Mouse (Mus musculus) adrenal gland, postnatal 14 days (tissue): ENCODE results near the gene Clybl. TPM values are rescaled to one million over a fixed set of nuclear protein-coding genes. Genes with fewer than 3 reads are reported as not detected.

Source experiments
- DNase-seq: peaks from one replicate; pipeline ENCODE4 v3.0.0; 2021; ENCODE audit warnings: mixed read lengths
- total RNA-seq: library from RNA; stranded (reverse); gene quantifications from 2 replicates; pipeline ENCODE4 v1.2.3, GENCODE M21; 2021

The Clybl gene
- total RNA-seq, 1 experiment from 2014 or later = 111 TPM

DNA sequence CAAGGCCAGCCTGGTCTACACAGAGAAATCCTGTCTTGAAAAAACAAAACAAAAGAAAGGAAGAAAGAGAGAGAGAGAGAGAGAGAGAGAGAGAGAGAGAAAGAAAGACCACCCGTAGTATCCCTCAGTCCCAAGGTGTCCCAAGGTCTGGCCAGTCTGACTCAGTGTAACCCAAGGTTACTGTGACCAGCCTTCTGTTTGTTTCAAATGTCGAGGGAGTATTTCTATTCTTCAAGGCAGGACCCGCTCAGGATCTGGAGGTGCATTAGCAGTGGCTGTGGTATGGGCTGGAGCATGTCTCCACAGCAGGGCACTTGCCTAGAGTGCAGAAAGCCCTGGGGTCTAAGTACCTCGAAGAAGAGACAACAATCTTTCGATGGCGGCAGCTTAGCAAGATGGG is 15.3 kb downstream of the Clybl start:
- DNase-seq = peak; percentile 27

DNA sequence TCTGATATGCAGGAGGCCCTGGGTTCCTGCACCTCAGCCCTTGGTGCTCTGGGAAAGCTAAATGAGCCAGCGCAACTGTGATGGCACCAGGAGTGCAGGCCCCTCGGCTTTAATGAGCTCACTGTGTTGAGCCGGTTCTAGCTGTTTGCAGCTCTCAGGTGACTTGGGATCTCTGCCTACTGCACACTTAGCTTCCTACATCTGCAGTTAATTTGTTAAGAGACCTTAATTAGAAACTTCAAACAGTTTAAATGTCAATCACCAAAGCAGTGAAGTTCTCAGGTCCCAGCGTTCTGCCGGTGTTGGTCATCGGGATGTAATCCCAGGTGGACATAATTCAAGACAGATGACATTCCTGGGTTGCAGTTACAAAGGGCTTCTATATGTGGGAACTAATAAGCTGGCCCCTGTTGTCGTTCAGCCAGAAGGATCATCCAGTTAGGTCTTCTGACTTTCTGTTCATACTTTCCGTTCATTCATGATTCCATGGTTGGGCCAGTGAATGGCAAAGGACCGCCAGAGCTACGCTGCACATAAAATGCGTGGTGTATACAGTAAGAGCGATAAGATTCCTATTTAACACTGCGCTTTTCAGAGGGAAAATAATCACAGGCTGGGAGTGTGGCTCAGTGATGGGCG is 18.9 kb downstream of the Clybl start:
- no peak for DNase-seq

DNA sequence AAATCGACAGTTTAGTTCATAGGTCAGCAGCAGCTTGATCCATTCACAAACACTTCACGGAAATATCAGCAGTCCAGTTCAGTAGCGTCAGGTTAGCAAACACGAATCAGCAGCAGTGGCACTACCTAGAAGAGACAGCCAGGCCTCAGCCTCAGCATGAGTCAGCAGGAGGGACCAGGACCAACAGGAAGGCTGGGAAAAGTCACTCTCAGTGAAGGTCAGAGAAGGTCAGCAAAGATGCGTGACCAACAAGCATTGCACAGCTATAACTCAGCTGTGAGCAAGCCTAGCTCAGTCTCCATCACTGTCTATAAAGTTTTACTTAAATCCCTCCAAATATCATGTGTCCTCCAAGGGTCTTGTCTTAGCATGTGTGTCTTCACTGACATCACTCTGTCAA is 27.7 kb downstream of the Clybl start:
- no peak for DNase-seq

DNA sequence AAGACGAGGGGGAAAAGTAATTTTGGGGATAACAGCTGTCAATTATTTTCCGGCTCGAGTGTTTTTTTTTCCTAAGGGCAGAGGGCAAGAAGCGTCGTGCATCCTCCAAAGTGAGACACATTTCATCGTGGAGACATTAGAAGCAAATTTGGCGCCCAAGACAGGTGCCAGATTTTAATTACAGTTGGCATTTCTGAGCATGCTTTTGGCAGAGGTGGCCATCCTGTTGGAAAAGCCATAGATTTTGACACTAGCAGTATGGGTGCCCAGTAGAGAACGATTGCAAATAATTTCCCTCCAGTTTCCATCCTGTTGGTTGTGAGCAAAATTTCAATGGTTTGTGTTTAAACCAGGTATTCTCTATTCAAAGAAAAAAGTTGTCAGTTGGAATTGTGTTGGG is 32.1 kb downstream of the Clybl start:
- no peak for DNase-seq

DNA sequence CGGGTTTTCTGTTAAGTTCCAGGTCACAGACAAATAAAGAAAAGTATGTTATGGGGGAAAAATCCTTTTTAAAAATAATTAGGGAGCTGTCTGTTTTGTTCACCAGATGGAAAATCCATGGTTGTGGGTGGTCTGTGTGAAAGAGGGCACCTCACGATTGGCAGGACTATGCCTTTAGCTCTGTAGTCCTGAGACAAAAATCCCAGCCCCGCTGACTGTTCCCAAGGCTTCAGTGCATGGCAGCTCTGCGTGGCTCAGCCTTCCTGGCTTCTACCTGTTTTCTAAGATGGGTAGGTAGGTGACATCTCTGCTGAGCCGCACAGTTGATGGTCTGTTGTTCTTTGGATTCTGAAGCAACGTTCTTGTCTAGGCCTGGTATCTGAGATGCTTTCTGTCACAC is 32.6 kb downstream of the Clybl start:
- DNase-seq = no peak

DNA sequence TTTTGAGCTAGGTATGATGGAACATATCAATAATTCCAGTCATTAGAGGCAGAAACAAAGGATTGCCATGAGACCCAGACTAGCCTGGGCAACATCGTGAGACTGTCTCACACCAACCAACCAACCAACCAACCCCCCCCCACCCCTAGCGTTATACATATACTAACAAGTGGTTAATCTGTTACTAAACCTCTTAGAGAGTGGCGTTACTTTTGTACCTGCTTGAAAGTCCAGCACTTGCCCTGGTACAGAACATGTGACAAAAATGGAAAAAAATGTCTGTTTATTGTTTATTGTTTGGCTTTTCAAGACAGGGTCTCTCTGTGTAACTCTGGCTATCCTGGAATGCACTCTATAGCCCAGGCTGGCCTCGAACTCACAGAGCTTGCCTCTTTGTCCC is 35.7 kb downstream of the Clybl start:
- DNase-seq = no peak

DNA sequence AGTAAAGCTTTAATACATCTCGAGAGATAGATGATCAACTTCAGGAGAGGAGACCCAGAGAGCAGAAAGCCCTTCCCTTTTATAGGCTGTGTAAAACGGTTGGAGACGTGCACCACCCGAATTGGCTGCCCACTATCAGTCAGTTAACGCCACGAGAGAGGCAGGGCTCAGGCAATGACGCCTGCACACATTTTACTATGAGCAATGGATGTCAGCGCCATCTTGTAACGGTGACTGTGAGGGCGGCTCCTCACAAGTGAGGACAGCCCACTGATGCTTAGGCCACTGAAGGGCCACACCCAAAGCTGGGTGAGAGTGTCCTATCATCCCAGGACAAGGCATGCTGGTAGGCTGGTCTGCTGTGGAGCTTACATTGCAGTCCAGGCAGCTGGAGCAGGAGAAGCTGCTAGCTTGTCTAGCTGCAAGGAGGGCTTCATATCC is 41.5 kb downstream of the Clybl start:
- DNase-seq = no peak

DNA sequence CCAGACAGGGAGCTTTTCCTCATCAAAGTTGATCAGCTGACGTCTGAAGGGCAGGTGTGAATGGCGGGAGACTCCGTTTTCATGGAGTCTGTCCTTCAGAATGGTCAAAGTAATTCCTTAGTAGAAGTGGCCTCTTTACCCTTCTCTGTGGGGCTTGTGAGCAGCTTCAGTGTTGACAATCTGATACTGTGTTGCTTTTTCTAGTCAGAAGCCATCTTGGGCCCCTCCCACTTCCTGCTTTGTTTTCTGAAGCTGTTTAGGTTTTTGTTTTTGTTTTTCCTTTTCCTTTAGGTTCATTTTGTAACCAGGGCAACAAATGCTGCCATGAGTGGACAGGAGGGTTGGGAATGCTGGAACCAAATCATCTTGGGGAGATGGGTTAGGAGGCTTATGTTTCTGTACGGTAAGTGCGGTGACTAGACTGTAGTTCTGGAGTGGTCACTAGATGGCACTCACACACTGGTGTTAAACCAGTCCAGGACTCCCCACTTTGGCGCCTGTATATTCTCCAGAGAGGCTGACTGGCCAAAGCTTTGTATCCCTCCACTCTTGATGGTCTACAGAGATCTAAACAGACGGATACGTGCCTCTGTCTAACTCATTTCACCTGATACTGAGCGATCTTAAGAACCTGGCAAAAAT is 42.1 kb downstream of the Clybl start:
- DNase-seq = peak; percentile 81

DNA sequence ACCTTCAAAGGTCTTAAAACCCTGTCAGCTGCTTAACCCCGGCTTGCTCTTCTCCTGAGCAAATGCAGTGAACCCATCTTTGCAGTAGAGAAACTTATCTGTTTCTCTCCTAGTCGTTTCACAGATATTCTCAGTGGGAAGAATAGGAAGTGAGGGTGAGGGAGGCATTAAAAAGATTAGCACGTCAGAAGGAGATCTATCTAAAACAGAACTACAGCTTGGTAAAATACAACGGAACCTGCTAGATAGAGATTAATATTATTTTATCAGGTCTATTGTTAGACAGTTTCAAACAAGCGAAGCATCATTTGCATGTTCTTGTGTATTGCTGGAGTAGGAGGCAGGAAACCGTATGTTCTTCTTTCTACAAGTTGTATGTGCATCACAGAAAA is 42.6 kb downstream of the Clybl start:
- no peak for DNase-seq

DNA sequence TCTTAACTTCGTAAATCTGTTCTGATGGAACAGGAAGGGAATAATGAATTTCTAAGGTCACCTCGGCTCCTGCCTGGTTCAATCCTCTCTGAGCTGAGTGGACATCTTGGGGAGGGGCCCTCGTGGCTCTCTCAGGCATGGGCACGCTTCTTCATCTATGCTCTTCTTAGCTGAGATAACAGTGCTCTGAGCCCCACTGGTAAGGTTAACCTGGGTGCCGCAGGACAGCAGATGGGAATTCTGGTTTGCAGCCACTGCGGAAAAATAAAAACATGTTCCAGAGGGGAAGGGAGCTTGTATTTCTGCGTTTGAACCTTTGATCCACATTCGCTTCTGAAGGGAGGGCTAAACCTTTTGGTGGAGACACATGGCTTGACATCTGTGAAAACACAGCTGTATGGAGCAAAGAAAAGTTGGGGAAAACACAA is 43.0 kb downstream of the Clybl start:
- no peak for DNase-seq

DNA sequence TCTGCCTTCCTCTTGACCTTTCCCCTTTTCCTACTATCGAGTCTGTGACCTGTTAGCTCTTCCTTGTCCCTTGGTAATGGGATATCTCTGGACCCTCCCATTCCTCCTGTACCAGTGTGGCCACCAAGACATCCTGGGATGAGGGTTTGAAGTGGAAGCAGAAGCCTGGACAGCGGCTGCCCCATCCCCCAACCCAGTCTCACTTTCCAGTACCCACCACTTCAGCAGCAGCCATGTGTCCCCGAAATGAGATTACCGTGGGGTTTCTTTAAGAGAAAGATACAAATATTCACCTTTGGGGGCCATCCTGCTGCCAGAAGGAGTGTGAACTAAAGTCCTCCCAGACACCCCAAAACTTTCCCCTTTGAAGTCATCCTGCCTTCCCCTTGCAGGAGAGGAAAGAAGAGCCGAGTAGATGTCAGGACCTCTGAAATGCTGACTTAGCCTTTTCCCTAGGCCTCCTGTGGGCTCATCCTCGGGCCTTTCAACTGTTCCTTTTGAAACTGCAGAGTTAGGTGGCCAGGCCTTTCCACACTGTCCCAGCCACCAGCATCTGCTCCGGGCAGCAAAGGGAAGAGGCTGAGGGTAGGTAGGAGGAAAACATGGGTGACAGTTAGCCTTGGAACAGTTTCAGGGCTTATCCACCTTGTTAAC is 44.1 kb downstream of the Clybl start:
- no peak for DNase-seq

DNA sequence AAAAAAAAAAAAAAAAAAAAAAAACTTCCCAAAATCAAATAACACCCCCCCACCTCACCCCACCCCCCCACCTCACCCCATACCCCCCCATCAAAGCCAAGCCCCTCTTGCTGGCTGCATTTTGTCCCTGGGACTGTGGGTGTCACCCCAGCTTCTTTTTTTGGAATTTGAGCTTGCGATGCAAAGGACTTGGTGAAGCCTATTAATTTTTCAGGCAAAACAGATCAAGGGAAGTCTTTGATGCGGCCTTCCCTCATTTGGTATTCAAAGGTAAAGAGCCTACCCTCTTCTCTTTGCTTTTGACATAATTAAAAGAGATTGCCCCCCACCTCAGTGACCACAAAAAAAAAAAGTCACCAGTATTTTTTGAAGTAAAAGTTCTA is 44.6 kb downstream of the Clybl start:
- DNase-seq = no peak

DNA sequence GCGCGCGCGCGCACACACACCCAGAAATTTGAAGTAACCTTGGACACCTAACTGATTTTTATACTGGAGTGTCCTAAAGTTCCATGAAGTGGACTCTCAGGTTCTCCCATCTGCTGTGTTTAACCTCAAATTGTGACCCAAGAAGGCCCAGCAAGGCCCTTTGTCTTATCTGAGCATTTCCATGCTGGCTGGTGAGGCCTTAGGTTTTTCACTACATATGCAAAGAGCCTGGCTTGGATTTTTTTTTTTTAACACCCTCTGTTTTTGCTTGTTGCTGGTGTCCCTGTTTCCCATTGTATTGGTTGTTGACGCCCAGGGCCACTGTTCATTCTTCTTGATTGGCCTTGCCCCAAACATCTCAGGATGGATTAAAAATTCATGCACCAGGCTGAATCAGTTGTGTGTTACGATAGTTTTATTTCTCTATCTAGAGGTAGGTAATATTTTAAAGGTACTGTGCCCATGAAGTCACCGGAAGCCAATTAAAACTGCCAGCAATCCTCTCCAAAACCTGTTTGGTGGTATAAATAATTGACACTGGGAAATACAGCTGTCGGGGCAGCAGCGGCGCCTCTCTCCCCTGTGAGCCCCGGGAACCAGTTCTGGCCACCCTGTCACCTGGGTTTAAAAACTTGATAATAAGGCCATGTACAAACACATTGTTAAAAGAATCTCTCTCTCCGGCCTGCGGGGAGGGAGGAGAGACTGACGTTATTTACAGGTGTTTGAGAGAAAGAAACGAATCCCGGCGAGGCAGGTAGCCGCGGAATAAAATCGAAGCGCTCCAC is 45.4 kb downstream of the Clybl start:
- no peak for DNase-seq

DNA sequence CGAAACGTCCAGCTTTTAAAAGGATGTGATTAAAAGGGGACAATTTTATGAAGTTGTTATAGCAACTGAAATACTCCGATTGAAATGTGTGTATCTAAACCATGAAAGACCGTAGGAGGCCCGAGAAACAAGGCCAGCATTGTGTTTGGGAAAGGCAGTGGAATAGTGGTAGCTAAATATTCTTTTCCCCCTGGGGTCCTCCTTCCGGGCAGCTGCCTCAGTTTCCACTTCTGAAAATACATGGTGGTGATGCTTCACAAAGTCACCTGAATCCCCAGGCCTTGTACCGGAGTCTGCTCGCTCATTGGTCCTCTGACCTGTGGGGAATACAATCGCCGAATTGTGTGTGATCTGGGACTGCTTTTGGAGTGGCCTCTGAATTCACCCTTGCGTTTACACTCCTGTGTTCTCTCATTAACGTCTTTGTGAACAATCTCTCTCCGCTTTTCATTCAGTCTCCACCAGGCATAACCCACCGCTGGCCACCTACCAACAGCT is 46.0 kb downstream of the Clybl start:
- DNase-seq = no peak

DNA sequence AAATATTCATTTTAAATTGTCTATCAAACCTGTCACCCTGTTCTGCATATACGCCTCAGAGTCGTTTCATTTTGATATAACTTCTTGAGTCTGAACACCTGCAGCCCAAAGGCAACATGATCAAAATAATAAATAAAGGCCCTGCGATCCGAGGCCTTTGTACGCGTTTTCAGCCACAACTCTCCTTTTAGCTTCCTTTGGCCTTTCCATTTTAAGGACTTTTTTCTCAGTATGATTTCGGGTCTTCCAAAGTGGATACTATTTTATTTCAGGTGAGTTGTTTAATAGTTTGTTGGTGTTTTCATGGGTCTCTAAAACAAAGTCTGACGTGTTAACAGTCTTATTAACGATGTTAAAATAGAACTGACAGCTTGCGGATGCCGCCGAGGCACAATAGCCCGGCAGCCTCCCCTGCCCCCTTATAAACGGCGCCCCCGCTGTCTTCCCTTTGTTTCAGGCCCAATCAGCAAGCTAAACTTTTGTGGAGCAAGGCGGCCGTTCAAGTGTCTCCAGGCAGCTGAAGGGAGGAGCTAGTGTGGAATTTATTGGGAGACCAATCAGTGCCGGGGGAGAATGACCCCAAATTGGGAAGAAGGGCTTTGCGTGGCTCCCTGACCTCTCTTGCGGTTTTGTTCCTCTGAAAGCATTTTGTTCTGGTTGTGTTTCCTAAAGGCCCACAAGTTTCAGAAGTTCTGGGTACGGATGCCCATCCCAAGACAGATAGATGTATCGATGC is 47.5 kb downstream of the Clybl start:
- no peak for DNase-seq

DNA sequence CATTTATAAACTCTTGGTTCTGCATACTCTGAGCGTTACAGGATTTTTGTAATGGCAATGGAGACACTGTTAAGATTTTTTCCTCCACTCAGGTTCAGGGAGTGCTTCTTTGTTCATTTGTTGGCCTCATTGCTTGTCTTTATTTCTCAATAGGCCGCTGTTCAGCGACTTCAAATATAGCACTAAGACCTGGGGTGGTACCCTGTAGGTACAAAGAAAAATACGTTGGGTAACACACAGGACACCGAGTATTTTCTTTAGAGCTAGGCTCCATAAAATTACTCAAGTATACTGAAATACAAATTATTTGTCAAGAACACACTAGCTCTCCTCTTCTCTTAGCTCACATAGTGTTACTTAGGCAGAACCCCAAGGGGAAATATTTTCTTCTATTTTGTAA is 48.5 kb downstream of the Clybl start:
- no peak for DNase-seq

DNA sequence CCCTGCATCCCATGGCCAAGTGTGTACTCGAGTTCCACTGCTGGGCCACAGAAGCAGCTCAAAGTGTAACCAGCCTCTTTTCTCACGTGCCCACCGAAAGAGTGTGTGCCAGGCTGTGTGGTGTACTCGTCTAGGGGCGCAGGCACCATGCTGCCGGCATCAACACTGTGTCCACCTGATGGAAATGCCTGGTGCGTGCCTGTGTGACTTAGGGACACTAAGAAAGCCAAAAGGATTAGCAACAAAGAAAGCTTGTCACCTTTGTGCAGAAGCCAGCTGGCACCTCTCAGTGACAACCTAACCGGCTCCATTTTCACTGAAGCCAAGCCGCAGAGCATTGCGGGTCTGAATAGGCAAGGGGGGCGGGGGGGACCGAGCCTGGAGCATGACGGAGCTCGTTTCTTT is 49.1 kb downstream of the Clybl start:
- no peak for DNase-seq

DNA sequence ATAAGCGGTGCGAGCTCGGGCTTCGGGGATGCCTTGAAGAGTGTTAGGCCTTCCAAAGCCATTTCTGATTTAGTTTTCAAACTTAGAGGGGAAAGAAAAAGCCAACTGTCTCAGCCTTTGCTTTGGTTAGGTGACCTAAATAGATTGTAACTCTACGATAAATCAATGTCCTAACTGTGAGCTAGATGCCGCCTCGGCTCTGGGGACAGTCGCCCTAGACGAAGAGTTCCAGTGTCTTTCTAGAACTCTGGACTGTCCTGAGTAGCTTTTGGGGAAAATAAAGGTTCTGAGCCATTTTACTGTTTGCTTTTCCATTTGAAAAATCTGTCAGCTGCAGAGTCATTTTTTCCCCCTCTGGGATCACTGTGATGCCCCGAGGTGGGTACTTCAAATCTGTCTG is 49.6 kb downstream of the Clybl start:
- no peak for DNase-seq

DNA sequence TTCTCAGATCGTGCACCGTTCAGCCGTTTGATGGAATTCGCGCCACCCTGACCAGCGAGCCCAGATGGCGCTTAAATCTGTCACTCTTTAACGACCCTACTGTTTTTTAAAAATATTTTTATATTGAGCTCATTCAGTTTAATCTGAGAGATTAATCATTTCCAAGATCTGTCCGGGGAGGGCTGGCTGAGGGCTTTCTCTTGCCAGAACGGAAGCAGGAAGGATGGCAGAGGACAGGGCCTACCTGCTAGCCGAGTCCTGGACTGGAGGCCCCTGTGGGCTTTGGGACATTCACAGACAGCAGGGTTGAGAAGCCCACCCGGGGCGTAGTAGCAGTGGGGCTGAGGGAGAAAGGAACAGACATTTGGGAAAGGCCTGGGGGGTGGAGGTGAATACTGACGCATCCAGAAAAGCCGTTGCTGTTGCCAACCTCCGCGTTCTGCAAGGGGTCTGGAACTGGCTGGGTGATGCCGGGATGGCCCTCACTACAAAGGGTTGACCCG is 51.8 kb downstream of the Clybl start:
- no peak for DNase-seq

DNA sequence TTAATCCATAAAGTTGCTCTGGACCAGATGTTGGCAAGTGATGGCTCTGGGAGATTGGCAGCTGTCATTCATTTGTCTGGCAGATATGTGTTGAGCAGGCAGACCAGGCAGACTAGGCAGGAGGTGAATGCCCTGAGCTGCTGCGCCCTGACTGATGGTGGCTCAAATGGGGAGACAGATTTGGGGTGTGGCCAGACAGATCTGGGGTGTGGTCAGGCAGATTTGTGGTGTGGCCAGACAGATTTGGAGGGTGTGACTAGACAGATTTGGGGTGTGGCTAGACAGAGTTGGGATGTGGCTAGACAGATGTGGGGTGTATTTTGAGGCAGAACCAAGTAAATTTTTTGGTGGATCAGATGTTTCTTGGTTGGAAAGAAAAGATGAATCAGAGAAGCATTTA is 62.4 kb downstream of the Clybl start:
- DNase-seq = no peak

DNA sequence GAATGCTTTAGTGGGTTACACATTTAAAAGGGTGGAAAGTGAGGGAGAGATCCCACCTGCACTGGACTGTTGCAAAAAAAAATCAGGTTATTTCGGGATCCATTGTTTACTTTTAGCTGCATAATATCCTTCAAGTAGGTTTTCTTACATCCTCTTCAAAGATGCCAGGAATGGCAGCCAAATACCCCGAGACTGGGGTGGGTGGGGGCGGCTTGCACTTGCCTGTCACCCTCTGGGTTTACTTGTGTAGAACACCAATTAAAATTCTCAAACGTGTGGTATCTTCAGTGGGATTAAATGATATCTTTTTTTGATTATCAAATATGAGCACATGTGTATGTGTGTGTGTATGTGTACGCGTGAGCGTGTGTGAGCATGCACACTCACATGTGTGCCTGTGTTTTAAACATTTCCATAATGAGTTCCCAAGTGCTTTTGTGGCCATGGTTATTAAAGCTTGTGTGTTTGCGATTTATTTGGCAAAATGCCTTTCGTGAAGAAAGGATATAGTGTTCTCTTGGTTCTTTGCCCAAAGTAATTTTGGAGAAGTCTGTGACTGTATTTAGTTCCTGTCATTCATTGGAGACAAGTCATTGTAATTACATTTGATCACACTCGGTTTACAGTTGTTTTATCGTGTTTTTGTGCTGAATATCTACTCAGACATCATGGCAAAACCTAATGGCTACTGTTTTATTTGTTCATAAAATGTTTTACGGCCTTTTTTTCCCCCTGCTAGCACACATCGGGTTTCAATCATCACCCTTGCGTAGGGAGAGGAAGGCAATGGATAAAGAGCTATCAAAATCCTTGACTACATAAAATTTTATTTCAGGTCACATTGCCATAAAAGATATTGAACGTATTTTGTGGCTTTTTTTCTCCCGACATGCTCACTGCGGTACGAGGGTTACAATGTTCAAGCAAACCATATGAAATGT is 65.7 kb downstream of the Clybl start:
- no peak for DNase-seq
